Mouse (Mus musculus): ENCODE measurements around the gene Olfr669.
"Not testable (repeated sequence)": the region's sequence is repeated elsewhere in the genome, so short reads cannot be mapped to it uniquely, and the experiment has no call there.

Gene Olfr669

GRCm38 (mm10) chr7:104933940-104934339 is at the start of gene Olfr669:
Gene Olfr669, plus strand, starts transcription at chr7:104934240.
- no peak for DNase-seq

GRCm38 (mm10) chr7:104895852-104896251 is 38.2 kb upstream of the Olfr669 start, which contains the start of gene Olfr666:
Gene Olfr666, minus strand, starts transcription at chr7:104895952.
- no peak for DNase-seq

- DNase-seq: no peak
Observed at GRCm38 (mm10) chr7:104921382-104921781, 12.7 kb upstream of the Olfr669 start, which contains the start of gene Olfr667. Gene Olfr667, minus strand, starts transcription at chr7:104921482.

- no peak for DNase-seq
Observed at GRCm38 (mm10) chr7:104927957-104928356, 6.1 kb upstream of the Olfr669 start, which contains the start of gene Olfr668. Gene Olfr668, minus strand, starts transcription at chr7:104928057.

- DNase-seq: not testable (repeated sequence)
Observed at GRCm38 (mm10) chr7:104950234-104950633, 16.2 kb downstream of the Olfr669 start.

GRCm38 (mm10) chr7:104962520-104962919 is 28.5 kb downstream of the Olfr669 start, which contains the start of gene Olfr670:
Gene Olfr670, minus strand, starts transcription at chr7:104962620.
- no peak for DNase-seq

- DNase-seq: not testable (repeated sequence)
Observed at GRCm38 (mm10) chr7:104972507-104972906, 38.5 kb downstream of the Olfr669 start.

- no peak for DNase-seq
Observed at GRCm38 (mm10) chr7:104979026-104979425, 45.0 kb downstream of the Olfr669 start, which contains the start of gene Olfr671. Gene Olfr671, minus strand, starts transcription at chr7:104979126.

Data from liver (tissue).